Mouse (Mus musculus): ENCODE measurements around the gene Bdh1.

GRCm38 (mm10) chr16:31492921-31493549 is 71.0 kb downstream of the Bdh1 start:
- TF ChIP-seq CTCF (IDR thresholded peaks at IDR 0.05; ENCODE audit: extremely low read depth, insufficient read depth, low read length) (no peak), POLR2A (IDR thresholded peaks at IDR 0.05; ENCODE audit: extremely low read depth, insufficient read depth, low read length) (no peak)

Data from cortical plate, adult 2 months (tissue).